Mouse (Mus musculus) kidney, adult 10 weeks (tissue): Measurements from ENCODE around the gene Ubn1. TPM values are rescaled to one million over a fixed set of nuclear protein-coding genes. Genes with fewer than 3 reads are reported as not detected.

Experiments
- polyA plus RNA-seq: library from polyadenylated mRNA; stranded (reverse); fragments of 350-450 nt; fragmentation: Illumina TruSeq; extraction: RNeasy Lipid Tissue Mini Kit (QIAGEN cat#74804); gene quantifications from one replicate; pipeline ENCODE4 v1.2.3, GENCODE M21; 2014; ENCODE audit warnings: low read depth, low replicate concordance

Gene Ubn1
- polyA plus RNA-seq: 19.7 TPM

DNA sequence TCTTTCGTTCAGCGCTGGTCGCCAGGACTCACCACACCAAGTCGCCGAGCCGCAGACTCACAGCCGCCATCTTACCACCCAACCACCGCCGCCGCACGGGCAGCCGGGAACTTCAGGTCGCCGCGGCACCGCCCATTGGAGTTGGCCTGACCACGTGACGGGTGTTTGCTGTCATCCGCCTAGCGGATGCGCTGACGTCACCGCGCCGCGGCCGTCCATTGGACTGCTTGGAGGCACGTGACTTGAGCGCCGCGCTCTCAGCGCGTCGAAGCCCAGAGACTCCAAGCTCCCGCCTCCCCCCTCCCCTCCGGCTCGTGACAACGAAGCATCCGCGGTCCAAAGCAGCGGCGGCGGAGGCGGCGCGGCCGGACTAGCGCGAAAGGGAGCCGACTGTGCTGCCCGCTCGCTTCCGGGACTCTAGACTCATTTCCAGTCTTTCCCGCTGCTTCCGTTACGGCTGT lies at the start of gene Ubn1, which contains the start of gene Glyr1:
Gene Ubn1 (plus strand): TSS at position 284 of the 461 bp plus-strand sequence.
Gene Glyr1 (minus strand): TSS at position 90 of the 461 bp plus-strand sequence.

DNA sequence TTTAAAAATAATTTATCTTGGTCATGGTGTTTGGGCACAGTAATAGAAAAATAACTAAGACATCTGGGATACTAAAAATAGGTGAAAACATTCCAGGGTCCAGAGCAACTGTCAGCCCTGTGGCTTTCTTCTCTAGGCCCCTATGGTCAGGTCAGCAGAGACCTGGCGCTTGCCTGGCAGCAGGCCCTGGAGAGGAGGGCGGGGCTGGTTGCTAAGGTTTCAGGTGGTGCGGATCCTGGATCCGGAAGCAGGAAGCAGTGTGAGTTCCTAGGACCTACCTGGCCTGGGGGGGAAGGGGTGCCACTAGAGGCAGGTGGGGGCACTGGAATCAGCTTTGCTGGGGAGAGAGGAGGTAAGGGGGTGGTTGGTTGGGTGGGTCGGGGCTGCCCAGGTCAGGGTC lies 42.8 kb upstream of the Ubn1 start, which contains the start of gene Smim22:
Gene Smim22 (plus strand): TSS at position 222 of the 400 bp plus-strand sequence.

DNA sequence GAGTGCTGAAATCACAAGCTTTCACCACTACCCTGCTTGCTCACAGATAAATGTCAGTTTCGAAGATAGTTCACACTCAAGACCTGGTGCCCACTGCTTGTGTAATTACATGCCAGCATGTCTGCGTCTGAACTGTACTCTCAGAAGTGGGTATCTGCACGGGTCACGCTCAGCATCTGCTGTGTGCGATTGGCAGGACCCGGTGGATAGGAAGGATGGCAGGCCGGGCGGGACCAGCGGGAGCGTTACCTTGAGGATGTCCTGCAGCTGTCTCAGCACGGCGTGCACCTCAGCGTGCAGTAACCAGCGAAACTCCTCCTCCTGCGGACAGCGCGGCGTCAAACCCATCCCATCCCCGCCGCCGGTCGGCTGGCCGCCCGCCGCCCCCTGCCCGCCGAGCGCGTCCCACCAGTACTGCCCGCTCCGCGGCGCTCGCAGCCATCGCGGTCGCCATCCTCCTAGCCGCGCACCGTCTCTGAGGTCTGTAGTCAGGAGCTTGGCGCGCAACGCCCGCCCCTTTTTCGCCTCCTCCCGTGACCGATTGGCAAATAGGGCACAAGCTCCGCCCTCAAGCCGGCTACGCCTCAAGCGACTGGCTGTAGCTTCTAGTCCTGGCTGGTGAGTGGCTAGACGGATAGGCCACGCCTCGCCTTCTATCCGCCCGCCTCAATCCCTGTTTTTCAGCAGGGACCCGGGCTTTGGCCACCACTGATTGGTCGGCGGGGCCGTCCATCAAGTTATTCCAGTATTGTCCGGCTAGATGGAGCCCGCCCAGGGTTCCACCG lies 36.6 kb upstream of the Ubn1 start, which contains the start of gene Rogdi:
Gene Rogdi (minus strand): TSS at position 500 of the 785 bp plus-strand sequence.

DNA sequence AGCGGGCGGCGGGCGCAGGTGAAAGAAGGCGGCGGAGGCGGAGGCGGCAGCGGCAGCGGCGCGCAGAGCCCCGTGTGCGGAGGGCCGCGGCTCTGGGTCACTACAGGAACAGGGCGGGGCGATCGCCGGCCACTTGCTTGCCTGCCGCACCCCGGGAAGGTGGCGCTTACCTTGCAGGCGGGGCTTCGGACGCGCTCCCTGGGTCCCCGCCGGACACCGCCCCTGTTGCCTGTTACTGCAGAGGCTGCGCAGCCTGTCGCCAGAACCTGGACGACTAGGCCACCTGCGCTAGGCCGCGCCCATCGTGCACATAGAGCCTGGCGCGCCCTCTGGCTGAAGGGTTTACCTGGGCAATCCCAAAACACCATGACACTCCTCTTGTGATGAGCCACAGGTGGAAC lies 82.5 kb downstream of the Ubn1 start, which contains the start of gene Ppl:
Gene Ppl (minus strand): TSS at position 21 of the 401 bp plus-strand sequence.

Other genes with a start within 250 kb of the Ubn1 start
- not detected for gene 4930562C15Rik, start 214.6 kb upstream of the Ubn1 start, polyA plus RNA-seq
- 0.77 TPM for gene Ubald1, start 169.7 kb upstream of the Ubn1 start, polyA plus RNA-seq
- gene Mgrn1, start 163.8 kb upstream of the Ubn1 start, polyA plus RNA-seq: 11.9 TPM
- 7.2 TPM for gene Nudt16l1, start 111.3 kb upstream of the Ubn1 start, polyA plus RNA-seq
- 4.9 TPM for gene Anks3, start 85.9 kb upstream of the Ubn1 start, polyA plus RNA-seq
- gene Sept12, start 52.2 kb upstream of the Ubn1 start, polyA plus RNA-seq: not detected
- not detected for gene Smim22, start 42.8 kb upstream of the Ubn1 start, polyA plus RNA-seq
- gene Rogdi, start 36.5 kb upstream of the Ubn1 start, polyA plus RNA-seq: 1.3 TPM
- 82.7 TPM for gene Glyr1, start 194 bp upstream of the Ubn1 start, polyA plus RNA-seq
- gene Ppl, start 82.4 kb downstream of the Ubn1 start, polyA plus RNA-seq: 1.7 TPM
- not detected for gene Sec14l5, start 97.1 kb downstream of the Ubn1 start, polyA plus RNA-seq
- 0.53 TPM for gene Nagpa, start 154.0 kb downstream of the Ubn1 start, polyA plus RNA-seq
- 0.57 TPM for gene AU021092, start 172.2 kb downstream of the Ubn1 start, polyA plus RNA-seq
- 0.77 TPM for gene Alg1, start 183.6 kb downstream of the Ubn1 start, polyA plus RNA-seq
- 2.7 TPM for gene Eef2kmt, start 205.9 kb downstream of the Ubn1 start, polyA plus RNA-seq